Mouse (Mus musculus) adrenal gland, postnatal 10 days (tissue): ENCODE measurements around the gene Slc8a1. TPM values are rescaled to one million over a fixed set of nuclear protein-coding genes. Genes with fewer than 3 reads are reported as not detected.
A peak's percentile ranks its signal among the peaks of the same experiment; 100 is the strongest.

Experiments used
- DNase-seq: peaks from one replicate; pipeline ENCODE4 v3.0.0; 2021; ENCODE audit warnings: mixed read lengths
- total RNA-seq, 2 experiments: library from RNA; stranded (reverse); gene quantifications; 2 replicates each; pipeline ENCODE4 v1.2.3; 2021

Slc8a1 gene
- total RNA-seq, 2 experiments from 2014 or later = 15.8 to 21.1 TPM

DNA sequence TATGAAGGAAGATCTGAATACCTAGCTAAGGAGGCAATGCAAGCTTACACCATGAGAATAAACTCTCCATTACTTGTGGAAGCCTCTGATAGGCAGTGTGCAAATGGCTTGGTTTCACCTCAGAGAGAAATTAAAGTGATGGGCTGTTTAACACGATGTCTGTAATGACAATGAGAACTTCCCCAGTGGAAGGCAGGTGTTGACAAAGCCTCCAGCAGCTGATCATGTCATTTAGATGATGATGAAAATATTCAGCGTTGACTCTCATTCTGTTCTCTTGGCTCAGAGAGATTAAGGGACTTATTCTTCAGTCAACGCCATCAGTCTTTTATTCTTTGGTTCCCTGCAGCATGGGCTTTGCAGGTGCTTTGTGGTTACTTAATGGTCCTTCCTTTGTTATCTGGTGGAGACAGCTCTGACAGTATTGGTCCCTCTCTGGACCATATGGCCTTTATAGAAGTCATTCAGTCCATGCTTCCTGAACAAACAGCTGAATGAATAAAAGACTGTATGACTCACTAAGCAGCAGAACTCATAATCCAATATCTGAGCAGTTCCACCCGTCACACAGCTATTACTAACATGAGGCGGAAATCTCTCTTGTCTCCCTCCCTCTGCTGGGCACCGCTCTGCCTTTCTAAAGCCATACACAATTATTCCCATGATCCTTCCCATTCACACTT, 184.0 kb downstream of the Slc8a1 start:
- DNase-seq = no peak

DNA sequence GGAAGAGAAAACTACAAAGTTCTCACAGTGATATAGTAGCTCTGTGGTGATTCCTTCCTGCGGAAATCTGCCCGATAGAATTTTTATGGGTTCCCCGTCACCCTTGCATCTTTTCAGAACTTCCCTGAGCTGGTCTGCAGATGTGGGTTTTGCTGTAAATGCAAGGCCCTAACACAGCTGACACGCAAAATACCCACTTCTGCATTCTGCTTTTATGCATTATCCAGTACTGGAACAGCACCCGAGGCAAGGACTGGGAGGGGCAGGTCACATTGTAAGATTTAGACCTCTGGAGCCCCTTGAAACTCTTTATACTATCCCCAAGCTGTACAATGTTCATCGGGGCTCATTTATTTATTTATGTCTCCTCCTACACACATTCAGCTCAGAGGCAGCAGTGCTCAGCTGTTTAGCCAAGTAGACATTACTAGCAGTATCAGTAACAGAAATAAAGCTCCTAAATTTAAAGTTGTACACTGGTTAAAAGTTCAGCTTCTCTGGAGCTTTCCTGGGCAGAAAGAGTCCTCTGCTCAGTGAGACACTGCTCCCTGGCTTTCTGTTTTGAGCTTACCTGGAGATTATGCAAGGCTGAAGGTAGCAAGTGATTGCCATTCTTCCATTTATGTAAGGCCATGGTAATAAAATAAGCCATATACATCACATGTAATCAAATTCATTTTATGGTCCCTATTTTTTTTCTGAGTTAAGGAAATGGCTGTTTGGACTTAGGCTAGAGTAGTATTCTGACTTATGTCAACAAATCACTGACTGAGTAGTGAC, 186.1 kb downstream of the Slc8a1 start:
- DNase-seq = no peak

- no peak for DNase-seq
Observed at GRCm38 (mm10) chr17:81550864-81551263, 187.3 kb downstream of the Slc8a1 start.

- no peak for DNase-seq
Observed at GRCm38 (mm10) chr17:81548016-81548415, 190.2 kb downstream of the Slc8a1 start.

DNA sequence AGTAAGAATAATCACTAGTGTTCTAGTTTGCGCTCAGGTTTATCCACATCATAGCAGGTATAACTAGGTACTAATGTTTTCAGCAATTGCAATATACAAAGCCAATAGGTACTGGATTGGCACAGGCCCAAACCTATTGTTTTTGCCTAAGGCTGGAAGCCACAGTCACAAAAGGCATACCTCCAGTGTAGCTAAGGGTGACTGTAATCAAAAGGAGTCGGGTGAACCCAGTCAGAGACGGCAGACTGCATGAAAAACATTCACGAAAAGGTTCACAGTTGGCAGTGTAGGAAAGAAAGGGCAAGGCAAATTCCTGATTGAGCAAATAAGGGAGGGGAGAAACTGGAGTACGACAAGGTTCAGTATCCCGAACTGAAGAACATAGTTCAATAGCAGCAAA, 191.7 kb downstream of the Slc8a1 start:
- no peak for DNase-seq

DNA sequence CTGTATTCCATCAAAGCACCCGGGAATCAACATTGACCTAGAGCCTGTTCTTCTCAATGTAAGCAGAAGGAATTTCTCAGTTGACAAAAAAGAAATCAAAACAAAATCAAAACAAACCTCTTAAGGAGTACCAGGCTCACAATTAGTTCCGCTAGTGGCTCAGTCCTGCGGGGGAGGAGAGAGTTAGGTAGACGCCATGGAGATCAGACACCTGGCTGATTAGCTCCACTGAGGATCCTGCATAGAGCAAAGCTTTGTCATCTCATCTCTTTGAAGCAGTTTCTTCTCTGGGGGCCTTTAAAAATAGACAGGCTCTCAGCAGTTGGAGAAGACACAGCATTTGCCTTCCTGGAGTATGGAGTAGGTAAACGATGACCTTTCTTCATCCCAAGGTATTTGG, 192.2 kb downstream of the Slc8a1 start:
- no peak for DNase-seq

DNA sequence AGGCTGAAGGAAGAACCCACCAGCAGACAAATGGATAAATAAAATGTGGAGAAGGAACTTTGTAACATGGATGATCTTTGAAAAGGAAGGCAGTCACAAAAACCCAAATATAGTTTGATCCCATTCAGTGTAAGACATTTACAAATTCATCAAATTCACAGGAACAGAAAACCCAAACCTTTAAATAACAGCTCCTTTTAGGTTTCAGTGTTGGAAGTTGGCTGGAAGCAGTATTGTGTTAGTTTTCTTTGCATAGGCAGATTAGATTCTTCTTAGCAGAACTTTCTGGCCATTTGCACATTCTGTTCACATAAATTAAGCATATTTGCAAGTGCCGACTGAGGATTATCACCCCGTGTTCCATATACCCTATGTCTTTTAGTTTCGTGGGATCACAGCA, 193.3 kb downstream of the Slc8a1 start:
- no peak for DNase-seq

DNA sequence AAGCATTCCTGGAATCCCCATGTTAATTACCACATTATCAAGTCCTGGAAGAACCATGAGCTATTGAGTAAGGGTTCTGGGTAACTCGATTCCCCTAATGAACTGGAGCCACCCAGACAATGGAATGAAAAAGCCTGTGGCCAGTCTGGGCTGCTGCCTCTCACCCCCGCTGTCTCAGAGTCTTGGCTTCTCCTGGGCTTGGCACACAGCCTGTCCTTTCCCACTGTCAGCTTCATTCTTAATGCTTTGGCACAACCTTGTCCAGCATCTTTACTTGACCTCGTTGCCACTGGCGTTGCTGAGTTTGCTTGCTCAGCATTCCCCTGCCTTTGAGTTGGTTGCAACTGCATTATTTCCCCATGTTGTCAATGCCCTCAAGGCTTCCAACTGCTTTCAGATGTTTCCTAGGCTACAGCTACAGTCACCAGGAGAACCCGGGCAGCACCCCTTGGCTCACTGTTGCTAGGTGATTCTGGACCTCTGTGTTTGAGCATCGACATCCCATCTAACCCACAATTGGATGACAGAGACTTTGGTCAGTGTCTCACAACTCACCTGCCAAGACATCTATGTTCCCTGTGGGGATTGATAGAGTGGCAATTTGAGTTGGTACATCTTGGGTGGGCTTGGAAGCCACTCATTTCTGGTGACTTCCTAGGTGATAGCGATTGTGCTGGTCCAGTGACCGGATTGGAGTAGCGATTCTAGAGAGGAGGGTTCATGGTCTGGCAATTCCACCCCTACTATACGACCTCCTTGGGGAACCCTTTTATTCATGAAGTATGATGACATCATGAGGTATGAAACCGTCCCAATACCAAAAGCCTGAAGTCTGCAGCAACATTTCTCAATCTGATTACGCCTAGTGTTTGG, 195.6 kb downstream of the Slc8a1 start:
- DNase-seq = peak; percentile 12

GRCm38 (mm10) chr17:81538163-81539160, 199.7 kb downstream of the Slc8a1 start:
- DNase-seq = no peak

- DNase-seq = no peak
Observed at GRCm38 (mm10) chr17:81536093-81536492, 202.1 kb downstream of the Slc8a1 start.

GRCm38 (mm10) chr17:81529849-81530248, 208.3 kb downstream of the Slc8a1 start:
- DNase-seq = no peak

DNA sequence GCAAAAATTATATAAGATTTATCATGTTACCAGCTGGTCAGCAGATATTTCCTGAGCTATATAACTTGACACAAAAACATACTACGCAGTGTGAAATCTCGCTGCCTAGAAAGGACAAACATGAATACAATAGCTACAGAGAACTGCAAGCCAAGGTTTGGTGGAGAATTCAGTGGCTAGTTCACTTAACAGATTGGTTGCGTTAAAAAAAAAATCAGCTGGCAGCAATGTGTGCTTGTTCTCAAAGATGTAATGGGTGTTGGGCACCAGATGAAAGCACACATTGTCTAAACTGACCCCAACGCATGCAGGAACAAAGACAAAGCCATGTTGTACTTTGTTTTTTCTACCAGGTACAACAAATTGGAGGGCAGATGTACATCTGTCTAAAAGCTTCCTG, 209.2 kb downstream of the Slc8a1 start:
- DNase-seq = no peak

DNA sequence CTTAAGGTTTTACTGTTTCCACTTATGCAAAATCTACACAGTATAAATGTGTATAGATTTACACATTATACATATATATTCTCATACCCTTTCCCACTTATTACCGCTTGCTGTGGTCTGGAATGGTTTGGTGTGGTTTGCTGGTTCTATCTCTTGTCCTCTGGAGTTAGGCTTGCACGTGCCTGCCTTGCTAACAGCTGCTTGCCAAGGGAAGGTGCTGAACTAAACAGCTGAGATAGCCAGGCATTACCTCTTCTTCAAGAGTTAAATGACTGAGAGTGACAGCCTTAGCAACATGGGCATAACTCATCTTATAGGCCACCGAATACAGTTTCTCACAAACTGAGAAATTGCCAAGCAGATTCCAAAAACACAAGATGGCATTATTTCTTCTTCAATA, 211.7 kb downstream of the Slc8a1 start:
- no peak for DNase-seq

DNA sequence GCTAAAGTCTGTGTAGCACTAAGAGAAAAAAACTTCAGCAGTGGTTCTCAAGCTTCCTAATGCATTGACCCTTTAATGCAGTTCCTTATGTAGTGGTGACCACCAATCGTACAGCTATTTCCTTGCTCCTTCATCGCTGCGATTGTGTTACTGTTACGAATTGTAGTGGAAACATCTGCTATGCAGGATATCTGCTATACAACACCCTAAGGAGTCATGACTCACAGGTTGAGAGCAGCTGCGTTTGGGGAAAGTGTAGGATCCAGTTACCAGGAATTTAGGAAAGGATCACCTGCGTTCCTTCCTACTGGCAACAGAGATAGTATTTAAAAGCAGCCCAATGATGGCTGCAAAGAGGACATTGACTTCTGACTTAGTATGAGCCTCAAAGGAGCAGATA, 213.4 kb downstream of the Slc8a1 start:
- no peak for DNase-seq

- DNase-seq = no peak
Observed at GRCm38 (mm10) chr17:81523943-81524342, 214.2 kb downstream of the Slc8a1 start.

GRCm38 (mm10) chr17:81518316-81519025, 219.7 kb downstream of the Slc8a1 start:
- no peak for DNase-seq

- DNase-seq = no peak
Observed at GRCm38 (mm10) chr17:81516155-81516554, 222.0 kb downstream of the Slc8a1 start.

- no peak for DNase-seq
Observed at GRCm38 (mm10) chr17:81514022-81514421, 224.2 kb downstream of the Slc8a1 start.

GRCm38 (mm10) chr17:81513368-81513958, 224.7 kb downstream of the Slc8a1 start:
- DNase-seq = no peak

DNA sequence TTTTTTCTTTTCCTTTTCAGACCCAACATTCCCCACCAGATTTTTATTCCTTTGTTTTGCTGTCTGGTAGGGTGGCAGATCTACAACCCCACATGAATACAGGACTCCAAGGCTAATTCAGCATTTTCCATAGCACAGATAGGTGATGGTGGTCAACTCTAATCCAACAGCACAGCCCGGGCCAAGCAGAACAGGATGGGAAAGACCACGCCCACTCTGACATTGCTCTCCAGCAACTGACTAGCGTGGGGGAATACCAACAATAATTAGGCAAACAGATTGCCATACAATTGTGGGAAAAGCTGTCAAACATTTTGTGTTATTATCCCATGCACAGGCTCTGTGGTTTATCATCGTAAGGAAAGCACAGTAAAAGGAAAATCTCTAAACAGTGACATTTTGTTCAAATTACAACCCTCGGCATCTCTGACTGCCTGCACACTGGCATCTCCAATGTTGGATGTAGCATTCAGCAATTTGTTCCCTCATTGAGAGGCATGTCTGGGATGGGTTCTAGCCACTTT, 233.0 kb downstream of the Slc8a1 start:
- no peak for DNase-seq
